Mouse (Mus musculus) right cerebral cortex, adult 18-20 months (tissue): ENCODE results near the gene Exosc2.

Experiments used
- DNase-seq: peaks from one replicate; pipeline ENCODE4 v3.0.0; 2022; ENCODE audit warnings: mixed read lengths

Gene Exosc2

DNA sequence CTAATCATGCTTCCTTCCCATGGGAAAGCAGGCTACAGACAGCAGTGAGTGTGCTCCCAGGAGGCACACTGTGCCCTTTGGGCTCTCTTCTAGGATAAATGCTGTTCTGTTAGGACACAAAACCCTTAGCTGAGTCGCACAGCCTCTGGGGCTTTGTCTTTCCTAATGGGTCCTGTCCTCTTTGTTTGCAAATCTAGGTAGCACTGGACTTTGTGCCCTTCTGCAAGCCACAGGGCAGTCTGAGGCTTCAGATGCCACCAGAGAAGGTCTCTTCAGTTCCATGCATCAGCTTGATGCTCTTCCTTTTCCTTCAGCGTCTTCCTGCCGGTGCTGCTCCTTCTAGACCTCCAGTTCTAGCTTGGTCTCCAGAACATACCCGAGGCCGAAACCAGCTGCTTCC, 60.1 kb downstream of the Exosc2 start:
- DNase-seq = no peak
